Mouse (Mus musculus) Patski (cell line): ENCODE measurements around the gene 9430015G10Rik. TPM values are rescaled to one million over a fixed set of nuclear protein-coding genes. Genes with fewer than 3 reads are reported as not detected.
A peak's percentile ranks its signal among the peaks of the same experiment; 100 is the strongest.

Experiments used
- ATAC-seq: fragments of 100-300 bp; one replicate; pipeline ENCODE4 v1.8.0; 2021
- CTCF ChIA-PET: fragments of 350-600 bp; sonication (Branson Sonifier 250); formaldehyde crosslinking; loops from one replicate; lab custom pipeline; 2022; ENCODE audit warnings: inconsistent platforms; lab: Charles Lee
- POLR2A ChIA-PET: fragments of 350-600 bp; sonication (Branson Sonifier 250); formaldehyde crosslinking; loops from one replicate; lab custom pipeline; 2022; ENCODE audit warnings: antibody characterized with exemption, inconsistent platforms; lab: Charles Lee
- DNase-seq: peaks from one replicate; pipeline ENCODE4 v3.0.0-alpha.2; 2011; ENCODE audit warnings: low read depth, low spot score
- H3K27me3 ChIP-seq: fragments of 371-371 bp; one replicate; pipeline ENCODE4 v1.5.1; 2021
- CTCF ChIP-seq: fragments of 100-300 bp; IDR thresholded peaks from one replicate; pipeline ENCODE4 v1.5.1; 2021
- in situ Hi-C: fragments of 300-500 bp; cut with MboI; formaldehyde crosslinking; loops from 3 replicates; pipeline ENCODE4 v1.11.1; 2018; ENCODE audit warnings: low pct_unique_long_range_greater_than_20kb, mixed read lengths
- polyA plus RNA-seq: library from polyadenylated mRNA; unstranded; gene quantifications from one replicate; pipeline ENCODE4 v1.2.3, GENCODE M21; 2021

The 9430015G10Rik gene
- polyA plus RNA-seq, result 9.3 TPM

DNA sequence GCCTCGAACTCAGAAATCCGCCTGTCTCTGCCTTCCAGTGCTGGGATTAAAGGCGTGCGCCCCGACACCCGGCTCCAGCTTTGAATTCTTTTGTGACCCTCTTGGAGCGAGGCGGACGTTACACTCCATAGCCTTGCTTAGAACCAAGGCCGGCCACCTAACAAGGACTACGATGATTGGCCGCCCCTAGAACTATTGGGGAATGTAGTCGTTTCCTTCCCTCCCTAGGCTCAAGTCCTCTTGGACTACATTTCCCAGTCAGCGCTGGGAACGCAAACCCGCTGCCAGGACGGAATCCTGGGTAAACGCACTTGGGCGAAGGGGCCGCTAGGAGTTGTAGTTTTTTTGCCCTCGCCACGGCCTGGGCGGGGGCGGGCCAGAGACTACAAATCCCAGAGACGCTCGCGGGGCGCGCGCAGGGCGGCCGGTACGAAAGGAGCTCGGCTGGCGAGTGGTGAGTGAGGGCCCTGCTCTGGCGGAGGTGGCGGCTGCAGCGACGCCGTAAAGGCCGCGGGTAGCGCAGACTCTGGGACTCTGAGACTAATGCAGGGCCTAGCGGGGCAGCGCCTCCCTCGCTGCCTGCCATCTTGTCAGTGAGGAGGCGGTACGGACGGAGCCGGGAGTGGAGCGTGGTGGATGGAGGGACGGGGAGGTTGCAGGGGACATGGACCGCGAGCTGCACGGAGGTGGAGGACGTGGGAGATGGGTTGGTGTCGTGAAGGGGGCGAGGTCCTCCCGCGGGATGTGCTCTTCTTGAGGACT is at the start of gene 9430015G10Rik:
9430015G10Rik (plus strand) TSS at position 413 of the 762 bp plus-strand sequence.
- DNase-seq, result peak; percentile 65
- POLR2A ChIA-PET, result interaction anchor here (0.6 to 1.1 kb wide), 6 partner anchors 14 to 117 kb away, joined by 3 to 5 read pairs (median 4); partner anchors contain the start of gene Sdf4
- in situ Hi-C loops, result loop anchor here (10.0 kb wide), 1 partner anchor 135 kb away; no protein-coding TSS in a partner anchor
- peak; percentile 80 for ATAC-seq
- H3K27me3 ChIP-seq, result no peaks in the 10 kb centered on the region
- TF ChIP-seq CTCF, result no peak
- CTCF ChIA-PET, result interaction anchor here (1.0 kb wide), 1 partner anchor 22 kb away, joined by 3 read pairs; no protein-coding TSS in a partner anchor

DNA sequence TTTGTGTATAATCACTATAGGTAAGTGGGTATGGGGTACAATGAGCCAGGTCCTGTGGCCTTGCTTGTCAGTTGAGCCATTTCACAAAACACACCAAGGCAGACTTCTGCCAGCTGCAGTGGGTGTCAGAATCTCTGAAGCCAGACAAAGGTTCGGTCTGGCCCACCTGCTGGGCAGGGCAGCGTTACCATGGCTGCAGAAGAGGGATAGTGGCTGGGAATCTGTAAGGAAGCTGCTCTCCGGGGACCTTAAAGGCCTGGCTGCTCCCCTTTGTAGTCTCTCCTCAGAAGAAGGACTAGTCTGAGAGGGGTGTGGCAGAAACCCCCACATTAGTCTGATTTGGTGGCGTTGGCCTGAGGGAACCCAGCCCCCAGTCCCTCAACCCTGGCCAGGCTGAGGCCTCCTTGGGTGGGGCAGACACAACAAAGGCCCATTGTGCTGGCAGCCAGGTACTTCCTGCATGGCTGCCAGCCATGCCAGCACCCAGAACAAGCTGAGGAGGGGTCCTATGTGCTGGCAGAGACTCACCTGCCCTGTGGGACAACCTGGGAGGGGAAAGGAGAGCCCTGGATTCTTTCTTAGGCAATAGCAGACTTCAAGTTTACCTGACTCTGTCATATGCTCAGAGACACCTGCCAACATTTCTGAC is 45.8 kb upstream of the 9430015G10Rik start:
- in situ Hi-C loops, result no loop called here
- TF ChIP-seq CTCF, result no peak
- POLR2A ChIA-PET, result no interaction called here
- no peaks in the 10 kb centered on the region for H3K27me3 ChIP-seq
- DNase-seq (no peak), ATAC-seq (no peak)
- CTCF ChIA-PET, result interaction anchor here (1.1 kb wide), 1 partner anchor 16 kb away, joined by 3 read pairs; no protein-coding TSS in a partner anchor

DNA sequence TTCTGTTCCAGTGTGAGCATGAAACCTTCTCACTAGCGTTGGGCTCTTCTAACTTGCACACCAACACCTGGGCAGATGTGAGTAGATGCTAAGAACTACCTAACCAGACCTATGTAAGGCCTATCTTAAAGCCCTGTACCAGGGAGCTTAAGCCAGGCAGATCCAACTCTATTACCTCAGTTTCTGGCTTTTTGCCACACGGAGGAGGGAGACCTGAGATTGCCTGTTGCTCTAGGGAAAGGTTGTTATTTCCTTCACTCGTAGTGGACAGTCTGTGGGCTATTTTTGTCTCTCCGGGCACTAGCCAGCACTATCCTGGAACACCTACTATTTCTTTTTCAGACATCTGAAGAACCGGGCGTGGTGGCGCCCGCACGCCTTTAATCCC is 45.3 kb upstream of the 9430015G10Rik start:
- CTCF ChIA-PET, result interaction anchor here (1.1 kb wide), 1 partner anchor 16 kb away, joined by 3 read pairs; no protein-coding TSS in a partner anchor
- in situ Hi-C loops, result no loop called here
- H3K27me3 ChIP-seq, result no peaks in the 10 kb centered on the region
- DNase-seq (no peak), ATAC-seq (no peak)
- TF ChIP-seq CTCF, result no peak
- POLR2A ChIA-PET, result no interaction called here

DNA sequence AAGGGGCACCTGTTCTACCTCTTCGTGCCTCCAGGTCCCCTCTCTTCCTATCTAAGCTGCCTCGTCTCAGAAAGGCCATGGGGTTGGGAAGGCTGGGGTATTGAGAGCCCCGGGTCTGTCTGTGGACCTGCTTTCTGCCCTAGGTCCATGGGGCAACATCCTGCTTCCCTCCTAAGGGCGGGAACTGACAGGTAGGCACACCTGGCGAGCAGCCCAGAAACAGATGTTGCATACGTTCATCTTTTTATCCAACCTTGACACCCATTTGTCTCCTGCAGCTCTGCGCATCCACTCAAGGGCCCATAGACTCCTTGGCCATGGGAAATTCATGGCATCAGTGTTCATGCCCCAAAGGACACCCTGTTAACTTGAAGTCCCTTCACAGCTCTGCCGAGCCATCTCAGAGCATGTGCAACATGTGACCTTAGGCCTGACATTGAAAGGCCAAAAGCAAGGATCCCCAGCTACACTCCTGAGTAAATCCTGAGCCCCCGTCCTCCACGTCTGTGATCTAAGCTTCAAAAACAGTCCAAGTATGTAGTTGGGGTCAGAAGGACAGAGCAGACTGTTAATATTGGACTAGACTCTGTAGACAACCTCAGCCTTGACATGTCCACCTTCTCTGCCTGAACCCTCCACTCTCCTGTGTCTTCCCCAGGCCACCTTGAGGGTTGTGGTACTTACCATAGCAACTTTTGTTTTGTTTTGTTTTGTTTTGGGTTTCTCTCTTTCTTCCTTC is 44.5 kb upstream of the 9430015G10Rik start:
- in situ Hi-C loops, result no loop called here
- POLR2A ChIA-PET, result no interaction called here
- no peak for ATAC-seq
- CTCF ChIA-PET, result interaction anchor here (1.1 kb wide), 1 partner anchor 17 kb away, joined by 3 read pairs; no protein-coding TSS in a partner anchor
- no peak for DNase-seq
- TF ChIP-seq CTCF, result no peak
- no peaks in the 10 kb centered on the region for H3K27me3 ChIP-seq

DNA sequence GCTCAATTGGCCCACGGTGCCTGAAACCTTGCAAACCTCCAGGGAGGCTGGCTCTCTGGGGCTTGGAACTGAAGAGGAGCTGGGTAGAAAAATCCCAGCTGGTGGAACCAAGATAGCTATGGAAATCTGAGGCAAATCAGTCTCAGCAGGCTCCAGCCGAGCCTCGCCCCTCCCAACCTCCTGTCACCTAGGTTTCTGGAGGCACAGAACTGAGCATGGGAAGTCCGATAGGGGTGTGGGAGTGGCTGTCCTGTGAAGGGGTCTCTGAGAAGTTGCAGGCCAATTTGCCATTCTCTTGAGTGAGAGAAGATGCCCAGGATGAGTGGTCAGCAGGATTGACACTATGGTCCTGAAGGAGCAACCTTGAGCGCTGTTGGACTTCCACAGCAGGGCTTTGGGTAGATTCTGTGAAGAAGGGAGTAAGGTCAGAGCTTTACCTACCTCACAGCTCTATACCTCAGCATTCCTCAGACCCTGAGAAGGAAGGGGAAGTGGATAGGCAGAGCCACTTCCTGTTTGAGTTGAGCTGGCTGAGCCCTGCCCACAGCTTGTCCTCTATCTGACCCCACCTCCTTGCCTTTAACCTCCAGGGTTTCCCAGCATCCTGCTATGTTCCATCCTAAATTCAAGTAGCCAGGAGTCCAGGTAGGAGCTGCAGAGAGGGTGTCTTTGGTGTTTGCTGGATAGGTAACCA is 42.4 kb upstream of the 9430015G10Rik start:
- TF ChIP-seq CTCF, result no peak
- POLR2A ChIA-PET, result no interaction called here
- no peaks in the 10 kb centered on the region for H3K27me3 ChIP-seq
- ATAC-seq (no peak), DNase-seq (no peak)
- in situ Hi-C loops, result no loop called here
- CTCF ChIA-PET, result interaction anchor here (0.8 kb wide), 1 partner anchor 14 kb away, joined by 3 read pairs; no protein-coding TSS in a partner anchor

DNA sequence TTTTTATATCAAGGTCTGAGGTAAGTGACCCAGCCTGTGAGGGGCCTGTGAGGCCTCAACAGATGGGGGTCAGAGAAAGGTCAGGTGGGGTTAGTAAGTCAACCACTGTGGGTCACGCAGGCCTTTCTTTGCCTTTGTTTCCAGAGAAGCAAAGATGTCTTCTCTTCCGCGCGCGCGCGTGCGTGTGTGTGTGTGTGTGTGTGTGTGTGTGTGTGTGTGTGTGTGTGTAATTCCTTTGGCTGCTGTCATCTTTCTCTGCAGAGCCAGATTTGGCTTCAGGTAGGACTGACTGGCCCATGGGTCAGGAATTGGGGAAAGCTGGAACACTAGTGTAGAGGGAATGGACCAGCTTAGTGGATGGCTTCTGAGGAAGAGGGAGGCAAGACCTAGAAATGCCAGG is 40.1 kb upstream of the 9430015G10Rik start:
- TF ChIP-seq CTCF, result no peak
- CTCF ChIA-PET, result no interaction called here
- DNase-seq (no peak), ATAC-seq (no peak)
- H3K27me3 ChIP-seq, result no peaks in the 10 kb centered on the region
- POLR2A ChIA-PET, result interaction anchor here (1.0 to 1.7 kb wide), 3 partner anchors 13 to 42 kb away, joined by 3 read pairs; no protein-coding TSS in a partner anchor
- in situ Hi-C loops, result no loop called here

DNA sequence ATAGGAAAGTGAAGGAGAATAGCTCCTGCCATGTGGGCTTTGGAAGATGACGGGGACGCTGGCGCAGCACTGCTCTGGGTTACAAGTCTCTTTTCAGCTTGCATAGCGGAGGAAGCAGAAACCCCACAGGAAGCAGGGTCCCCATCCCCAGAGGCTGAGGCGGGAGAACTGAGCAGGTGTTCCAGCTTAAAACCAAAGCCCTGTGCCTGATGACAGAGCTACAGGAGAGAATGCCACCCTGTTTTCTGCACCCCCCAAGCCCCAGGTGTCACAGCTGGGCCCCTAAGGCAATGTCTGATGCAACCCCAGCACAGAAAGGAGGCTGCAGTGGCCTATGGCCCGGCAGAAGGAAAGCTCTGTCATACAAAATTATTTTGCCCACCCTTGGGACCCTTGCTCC is 39.5 kb upstream of the 9430015G10Rik start:
- POLR2A ChIA-PET, result interaction anchor here (1.0 to 1.7 kb wide), 3 partner anchors 12 to 43 kb away, joined by 3 read pairs; no protein-coding TSS in a partner anchor
- no peak for DNase-seq
- in situ Hi-C loops, result no loop called here
- CTCF ChIA-PET, result interaction anchor here (1.1 kb wide), 1 partner anchor 13 kb away, joined by 3 read pairs; no protein-coding TSS in a partner anchor
- TF ChIP-seq CTCF, result no peak
- no peaks in the 10 kb centered on the region for H3K27me3 ChIP-seq
- no peak for ATAC-seq

DNA sequence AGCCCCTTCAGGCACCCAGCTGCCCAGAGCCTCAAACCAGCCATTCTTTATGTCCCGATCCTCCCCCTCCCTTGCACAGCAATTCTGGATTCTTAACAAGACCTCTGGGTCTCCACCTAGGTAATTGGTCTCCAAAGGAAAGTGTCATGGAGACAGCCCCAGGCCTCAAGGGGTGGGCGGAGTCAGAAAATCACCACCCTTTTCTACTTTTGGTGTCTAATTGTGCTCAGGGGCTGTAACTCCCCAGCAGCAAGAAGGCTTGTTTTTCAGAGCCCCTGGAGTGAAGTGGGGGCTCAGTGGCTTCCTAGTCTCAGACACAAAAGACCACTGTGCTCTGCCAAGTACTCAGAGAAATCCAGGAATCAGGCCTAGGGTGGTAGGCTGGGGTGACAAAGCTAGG is 39.1 kb upstream of the 9430015G10Rik start:
- no peaks in the 10 kb centered on the region for H3K27me3 ChIP-seq
- DNase-seq (no peak), ATAC-seq (no peak)

DNA sequence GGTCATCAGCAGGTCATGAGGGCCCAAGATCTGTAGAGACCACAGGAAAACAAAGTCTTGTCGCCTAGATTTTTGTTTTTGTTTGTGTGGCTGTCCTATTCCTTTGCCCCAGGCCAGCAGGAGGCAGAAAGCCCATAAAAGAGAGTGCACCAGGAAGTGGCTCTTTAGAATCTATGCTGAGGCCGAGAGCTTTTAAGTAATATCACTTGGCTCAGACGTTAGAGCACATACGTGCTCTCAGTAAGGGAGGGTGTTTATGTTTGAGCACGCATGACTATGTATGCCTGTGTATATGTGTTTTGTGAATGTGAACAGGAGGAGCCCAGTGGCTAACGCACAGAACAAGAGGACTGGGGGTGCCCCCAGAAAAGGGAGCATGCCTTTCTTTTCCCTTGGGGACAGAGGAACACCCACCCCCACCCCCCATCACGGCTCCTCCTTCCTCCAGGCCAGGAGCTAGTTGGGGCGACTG is 32.8 kb upstream of the 9430015G10Rik start:
- CTCF ChIA-PET, result no interaction called here
- in situ Hi-C loops, result no loop called here
- no peak for TF ChIP-seq CTCF
- ATAC-seq (no peak), DNase-seq (no peak)
- POLR2A ChIA-PET, result no interaction called here
- H3K27me3 ChIP-seq, result no peaks in the 10 kb centered on the region

More for the DNA sequence above, 39.1 kb upstream of the 9430015G10Rik start:
- in situ Hi-C loops, result no loop called here
- CTCF ChIA-PET, result interaction anchor here (1.1 kb wide), 1 partner anchor 13 kb away, joined by 3 read pairs; no protein-coding TSS in a partner anchor
- TF ChIP-seq CTCF, result no peak
- POLR2A ChIA-PET, result interaction anchor here (1.0 to 1.7 kb wide), 3 partner anchors 12 to 43 kb away, joined by 3 read pairs; no protein-coding TSS in a partner anchor
